Mouse (Mus musculus): ENCODE measurements around the gene Atp5d. TPM values are rescaled to one million over a fixed set of nuclear protein-coding genes. Genes with fewer than 3 reads are reported as not detected.
"Not testable (repeated sequence)": the region's sequence is repeated elsewhere in the genome, so short reads cannot be mapped to it uniquely, and the experiment has no call there.

Gene Atp5d
- polyA plus RNA-seq, 1 experiment from 2014 or later: 854 TPM

GRCm38 (mm10) chr10:80161522-80162242 lies 23.2 kb downstream of the Atp5d start:
- Histone ChIP-seq H3K27me3 (replicated peaks; ENCODE audit: control insufficient read depth, insufficient read depth, low read length) (no peaks in the 10 kb centered on the region), H3K4me2 (ENCODE audit: low read depth, low read length) (peak overlapping the region; percentile 84), H3K4me1 (ENCODE audit: control insufficient read depth, insufficient read depth, low read length) (peaks cover 82% of the 10 kb centered on the region), H3K36me3 (ENCODE audit: control insufficient read depth, insufficient read depth, low read length) (peaks cover 3% of the 10 kb centered on the region; the same call in 1 of the 2 replicates), H3K4me3 (ENCODE audit: low read length) (peak overlapping the region; percentile 50), H3K27ac (ENCODE audit: low read length) (peak overlapping the region; percentile 98), H3K9me3 (ENCODE audit: control insufficient read depth, low read length) (no peaks in the 10 kb centered on the region), H3K9ac (ENCODE audit: low read depth, low read length) (peak overlapping the region; percentile 70)
- ATAC-seq: peak; percentile 7; the same call in 1 of the 2 replicates
- WGBS: 8% methylated on average over 6 of the region's 7 CpGs

GRCm38 (mm10) chr10:80162243-80162608 lies 23.8 kb downstream of the Atp5d start:
- Histone ChIP-seq H3K9ac (ENCODE audit: low read depth, low read length) (no peak overlapping the region; the same call in 1 of the 2 replicates), H3K27ac (ENCODE audit: low read length) (peak overlapping the region; percentile 98), H3K4me1 (ENCODE audit: control insufficient read depth, insufficient read depth, low read length) (peaks cover 80% of the 10 kb centered on the region), H3K36me3 (ENCODE audit: control insufficient read depth, insufficient read depth, low read length) (0 out of 2 replicates have a peak, but pooled peaks cover 2% of the 10 kb centered on the region), H3K4me2 (ENCODE audit: low read depth, low read length) (peak overlapping the region; percentile 84), H3K9me3 (ENCODE audit: control insufficient read depth, low read length) (no peaks in the 10 kb centered on the region), H3K4me3 (ENCODE audit: low read length) (no peak overlapping the region), H3K27me3 (replicated peaks; ENCODE audit: control insufficient read depth, insufficient read depth, low read length) (no peaks in the 10 kb centered on the region)
- WGBS: 68% methylated on average over 3 of the region's 3 CpGs
- ATAC-seq: no peak

GRCm38 (mm10) chr10:80162716-80163299 lies 24.4 kb downstream of the Atp5d start:
- peaks cover 75% of the 10 kb centered on the region for H3K4me1 ChIP-seq (ENCODE audit: control insufficient read depth, insufficient read depth, low read length)
- WGBS: 78% methylated on average over 6 of the region's 6 CpGs
- 0 out of 2 replicates have a peak overlapping the region, but pooled peaks have one; percentile 84 for H3K4me2 ChIP-seq (ENCODE audit: low read depth, low read length)
- no peaks in the 10 kb centered on the region for H3K36me3 ChIP-seq (ENCODE audit: control insufficient read depth, insufficient read depth, low read length)
- H3K27me3 ChIP-seq (replicated peaks; ENCODE audit: control insufficient read depth, insufficient read depth, low read length): no peaks in the 10 kb centered on the region
- ATAC-seq: no peak
- peak overlapping the region; percentile 98 for H3K27ac ChIP-seq (ENCODE audit: low read length)
- H3K9me3 ChIP-seq (ENCODE audit: control insufficient read depth, low read length): no peaks in the 10 kb centered on the region
- no peak overlapping the region for H3K4me3 ChIP-seq (ENCODE audit: low read length)
- H3K9ac ChIP-seq (ENCODE audit: low read depth, low read length): peak overlapping the region; percentile 30; the same call in 1 of the 2 replicates

- no peaks in the 10 kb centered on the region for H3K9me3 ChIP-seq (ENCODE audit: control insufficient read depth, low read length)
- ATAC-seq: no peak
- H3K27ac ChIP-seq (ENCODE audit: low read length): peak overlapping the region; percentile 40; the same call in 1 of the 2 replicates
- no peak overlapping the region for H3K4me3 ChIP-seq (ENCODE audit: low read length)
- H3K27me3 ChIP-seq (replicated peaks; ENCODE audit: control insufficient read depth, insufficient read depth, low read length): no peaks in the 10 kb centered on the region
- no peaks in the 10 kb centered on the region for H3K36me3 ChIP-seq (ENCODE audit: control insufficient read depth, insufficient read depth, low read length)
- peak overlapping the region; percentile 11; the same call in 1 of the 2 replicates for H3K4me2 ChIP-seq (ENCODE audit: low read depth, low read length)
- peak overlapping the region; percentile 27; the same call in 1 of the 2 replicates for H3K9ac ChIP-seq (ENCODE audit: low read depth, low read length)
- peaks cover 70% of the 10 kb centered on the region for H3K4me1 ChIP-seq (ENCODE audit: control insufficient read depth, insufficient read depth, low read length)
- WGBS: 71% methylated on average over 8 of the region's 8 CpGs
Measured at GRCm38 (mm10) chr10:80163721-80164120, 25.3 kb downstream of the Atp5d start.

- H3K4me3 ChIP-seq (ENCODE audit: low read length): peak overlapping the region; percentile 47
- peak overlapping the region; percentile 67 for H3K9ac ChIP-seq (ENCODE audit: low read depth, low read length)
- no peaks in the 10 kb centered on the region for H3K27me3 ChIP-seq (replicated peaks; ENCODE audit: control insufficient read depth, insufficient read depth, low read length)
- H3K4me1 ChIP-seq (ENCODE audit: control insufficient read depth, insufficient read depth, low read length): peaks cover 67% of the 10 kb centered on the region
- H3K27ac ChIP-seq (ENCODE audit: low read length): peak overlapping the region; percentile 43
- H3K9me3 ChIP-seq (ENCODE audit: control insufficient read depth, low read length): no peaks in the 10 kb centered on the region
- 9% methylated on average over 42 of the region's 44 CpGs for WGBS
- ATAC-seq: 0 out of 2 replicates have a peak, but pooled peaks have one; percentile 0
- H3K4me2 ChIP-seq (ENCODE audit: low read depth, low read length): peak overlapping the region; percentile 97
- H3K36me3 ChIP-seq (ENCODE audit: control insufficient read depth, insufficient read depth, low read length): no peaks in the 10 kb centered on the region
Measured at GRCm38 (mm10) chr10:80164161-80164997, 25.9 kb downstream of the Atp5d start.

GRCm38 (mm10) chr10:80164998-80165344 lies 26.5 kb downstream of the Atp5d start:
- Histone ChIP-seq H3K4me3 (ENCODE audit: low read length) (peak overlapping the region; percentile 47), H3K27me3 (replicated peaks; ENCODE audit: control insufficient read depth, insufficient read depth, low read length) (no peaks in the 10 kb centered on the region), H3K4me2 (ENCODE audit: low read depth, low read length) (peak overlapping the region; percentile 97), H3K27ac (ENCODE audit: low read length) (peak overlapping the region; percentile 78), H3K9me3 (ENCODE audit: control insufficient read depth, low read length) (no peaks in the 10 kb centered on the region), H3K36me3 (ENCODE audit: control insufficient read depth, insufficient read depth, low read length) (peaks cover 4% of the 10 kb centered on the region; the same call in 1 of the 2 replicates), H3K9ac (ENCODE audit: low read depth, low read length) (peak overlapping the region; percentile 67), H3K4me1 (ENCODE audit: control insufficient read depth, insufficient read depth, low read length) (peaks cover 68% of the 10 kb centered on the region)
- WGBS: under 1% methylated on average over 17 of the region's 17 CpGs
- ATAC-seq: peak; percentile 43

GRCm38 (mm10) chr10:80165392-80166128 lies 27.1 kb downstream of the Atp5d start, which contains the start of gene Cirbp:
Gene Cirbp, plus strand, starts transcription at chr10:80165985.
- Histone ChIP-seq H3K9me3 (ENCODE audit: control insufficient read depth, low read length) (no peaks in the 10 kb centered on the region), H3K4me1 (ENCODE audit: control insufficient read depth, insufficient read depth, low read length) (peaks cover 63% of the 10 kb centered on the region), H3K27me3 (replicated peaks; ENCODE audit: control insufficient read depth, insufficient read depth, low read length) (no peaks in the 10 kb centered on the region), H3K4me3 (ENCODE audit: low read length) (peak within 1 kb of the TSS; percentile 47), H3K4me2 (ENCODE audit: low read depth, low read length) (peak within 1 kb of the TSS; percentile 97), H3K9ac (ENCODE audit: low read depth, low read length) (peak within 1 kb of the TSS; percentile 67), H3K36me3 (ENCODE audit: control insufficient read depth, insufficient read depth, low read length) (peaks cover 10% of the 10 kb centered on the region), H3K27ac (ENCODE audit: low read length) (peak within 1 kb of the TSS; percentile 100)
- ATAC-seq: no peak
- 14% methylated on average over 20 of the region's 20 CpGs for WGBS

GRCm38 (mm10) chr10:80166136-80166535 lies 27.7 kb downstream of the Atp5d start:
- H3K9me3 ChIP-seq (ENCODE audit: control insufficient read depth, low read length); H3K4me3 ChIP-seq (ENCODE audit: low read length): not testable (repeated sequence)
- H3K4me1 ChIP-seq (ENCODE audit: control insufficient read depth, insufficient read depth, low read length): peaks cover 62% of the 10 kb centered on the region

More at GRCm38 (mm10) chr10:80166136-80166535, 27.7 kb downstream of the Atp5d start:
- WGBS: 83% methylated on average over 4 of the region's 4 CpGs
- peak overlapping the region; percentile 60; the same call in 1 of the 2 replicates for H3K9ac ChIP-seq (ENCODE audit: low read depth, low read length)
- peak overlapping the region; percentile 97; the same call in 1 of the 2 replicates for H3K4me2 ChIP-seq (ENCODE audit: low read depth, low read length)
- H3K27ac ChIP-seq (ENCODE audit: low read length): peak overlapping the region; percentile 78
- H3K36me3 ChIP-seq (ENCODE audit: control insufficient read depth, insufficient read depth, low read length): peaks cover 14% of the 10 kb centered on the region
- H3K27me3 ChIP-seq (replicated peaks; ENCODE audit: control insufficient read depth, insufficient read depth, low read length); ATAC-seq: not testable (repeated sequence)

Data from intestine, embryonic 16.5 days (tissue).